Mouse (Mus musculus): ENCODE measurements around the gene Prdm8.

- no peak for TF ChIP-seq CTCF (IDR thresholded peaks at IDR 0.05; ENCODE audit: low read depth, low read length)
- no peak for TF ChIP-seq EP300 (IDR thresholded peaks at IDR 0.05; ENCODE audit: insufficient read depth, low read depth, low read length)
Measured at GRCm38 (mm10) chr5:98180888-98181635, 14.1 kb downstream of the Prdm8 start.

All from ES-Bruce4 (cell line).